In genomic region chr7:19495521-19496213, GRCm38 (mm10) we compare ENCODE assay signal across 13 mouse cellular contexts. TPM values are rescaled to one million over a fixed set of nuclear protein-coding genes. Genes with fewer than 3 reads are reported as not detected.
DNase-seq lines count a peak whose midpoint lies in the region; ATAC-seq and TF ChIP-seq lines count a peak whose summit lies in the region.
"Had no signal": no experiment of that assay in that cellular context is flagged by ENCODE, and none has a peak within 500 bp of the region (broad histone marks: within the 10 kb centered on the region; RNA-seq: fewer than 3 reads in every experiment).

No protein-coding gene starts in this region.

- H3K9me3 ChIP-seq in stomach, embryonic 16.5 days (replicated peaks; ENCODE audit: control insufficient read depth, low read length): no peaks in the 10 kb centered on the region
- H3K9me3 ChIP-seq in stomach, postnatal 0 days (ENCODE audit: control insufficient read depth, low read length): no peaks in the 10 kb centered on the region
- H3K9me3 ChIP-seq in liver, embryonic 15.5 days (replicated peaks): no peaks in the 10 kb centered on the region
- H3K9me3 ChIP-seq: forebrain, embryonic 13.5 days; midbrain, embryonic 15.5 days; stomach, embryonic 15.5 days had no signal

- DNase-seq in gastrocnemius, postnatal 36 days: peak; percentile 30 to 32
- no peak for DNase-seq in gastrocnemius, postnatal 4 days (ENCODE audit: low spot score in 2 of 2)
- DNase-seq in stomach, postnatal 0 days (ENCODE audit: low spot score): no peak
- DNase-seq in right cerebral cortex, postnatal 10 days (ENCODE audit: low spot score in 2 of 2): no peak
- DNase-seq in layer of hippocampus, adult 9-11 months: no peak
- no peak for DNase-seq in cerebellum, postnatal 4 days (ENCODE audit: low spot score in 2 of 2)
- DNase-seq: cerebellum, adult 9-10 months had no signal

- no peak overlapping the region for H3K9ac ChIP-seq in stomach, embryonic 16.5 days (ENCODE audit: low read length)
- no peak overlapping the region for H3K9ac ChIP-seq in stomach, postnatal 0 days (ENCODE audit: low read length)
- H3K9ac ChIP-seq in liver, embryonic 15.5 days: no peak overlapping the region
- H3K9ac ChIP-seq: forebrain, embryonic 13.5 days; midbrain, embryonic 15.5 days; stomach, embryonic 15.5 days had no signal

- TF ChIP-seq CTCF in stomach, postnatal 0 days (IDR thresholded peaks at IDR 0.05; ENCODE audit: low read depth): no peak

- H3K36me3 ChIP-seq in stomach, embryonic 16.5 days (ENCODE audit: control insufficient read depth, insufficient read depth, low read length): no peaks in the 10 kb centered on the region
- H3K36me3 ChIP-seq in stomach, postnatal 0 days (ENCODE audit: control insufficient read depth, insufficient read depth, low read length): no peaks in the 10 kb centered on the region
- H3K36me3 ChIP-seq in liver, embryonic 15.5 days (replicated peaks): no peaks in the 10 kb centered on the region
- H3K36me3 ChIP-seq: midbrain, embryonic 15.5 days; stomach, embryonic 15.5 days had no signal

- no peak overlapping the region for H3K4me3 ChIP-seq in stomach, embryonic 16.5 days (replicated peaks; ENCODE audit: low read length)
- no peak overlapping the region for H3K4me3 ChIP-seq in stomach, postnatal 0 days (ENCODE audit: low read depth, low read length)
- no peak overlapping the region for H3K4me3 ChIP-seq in liver, embryonic 15.5 days (replicated peaks)
- H3K4me3 ChIP-seq: forebrain, embryonic 13.5 days; midbrain, embryonic 15.5 days; stomach, embryonic 15.5 days had no signal

- H3K27me3 ChIP-seq in stomach, embryonic 16.5 days (ENCODE audit: control insufficient read depth, insufficient read depth, low read length): peaks cover 7% of the 10 kb centered on the region; the same call in 1 of the 2 replicates
- H3K27me3 ChIP-seq in stomach, postnatal 0 days (ENCODE audit: control insufficient read depth, insufficient read depth, low read length): 0 out of 2 replicates have a peak, but pooled peaks cover 8% of the 10 kb centered on the region
- H3K27me3 ChIP-seq in liver, embryonic 15.5 days: peaks cover 12% of the 10 kb centered on the region; the same call in 1 of the 2 replicates

- H3K27ac ChIP-seq in stomach, embryonic 16.5 days (ENCODE audit: low read length): no peak overlapping the region
- no peak overlapping the region for H3K27ac ChIP-seq in stomach, postnatal 0 days (replicated peaks)
- no peak overlapping the region for H3K27ac ChIP-seq in liver, embryonic 15.5 days (replicated peaks)
- H3K27ac ChIP-seq: forebrain, embryonic 13.5 days; midbrain, embryonic 15.5 days; stomach, embryonic 15.5 days had no signal

- no peak for TF ChIP-seq EP300 in stomach, postnatal 0 days (optimal IDR thresholded peaks at IDR 0.05)

- H3K4me2 ChIP-seq in stomach, embryonic 16.5 days (ENCODE audit: low read depth, low read length): no peak overlapping the region
- H3K4me2 ChIP-seq in stomach, postnatal 0 days (replicated peaks; ENCODE audit: low read depth): no peak overlapping the region
- no peak overlapping the region for H3K4me2 ChIP-seq in liver, embryonic 15.5 days
- H3K4me2 ChIP-seq: forebrain, embryonic 13.5 days; midbrain, embryonic 15.5 days; stomach, embryonic 15.5 days had no signal

- H3K4me1 ChIP-seq in stomach, embryonic 16.5 days (ENCODE audit: control insufficient read depth, insufficient read depth, low read length): no peaks in the 10 kb centered on the region
- no peaks in the 10 kb centered on the region for H3K4me1 ChIP-seq in stomach, postnatal 0 days (replicated peaks; ENCODE audit: control insufficient read depth, insufficient read depth)
- peaks cover 31% of the 10 kb centered on the region for H3K4me1 ChIP-seq in liver, embryonic 15.5 days (replicated peaks)

- intact Hi-C loops in gastrocnemius, postnatal 36 days (cut with DNase I): no loop called here

- ATAC-seq in stomach, embryonic 16.5 days (ENCODE audit: insufficient read depth, low FRiP score): peak; percentile 19; the same call in 1 of the 2 replicates
- no peak for ATAC-seq in stomach, postnatal 0 days (ENCODE audit: low FRiP score, low TSS enrichment)
- ATAC-seq in liver, embryonic 15.5 days (ENCODE audit: insufficient read depth): peak; percentile 36; the same call in 1 of the 2 replicates
- ATAC-seq: forebrain, embryonic 13.5 days; midbrain, embryonic 15.5 days had no signal

- WGBS in stomach, embryonic 16.5 days: 50% methylated on average over 20 of the region's 20 CpGs
- 46% methylated on average over 20 of the region's 20 CpGs for WGBS in stomach, postnatal 0 days
- WGBS in liver, embryonic 15.5 days (ENCODE audit: insufficient replicate concordance): 59% methylated on average over 20 of the region's 20 CpGs

RNA-seq across cellular contexts. Expression of gene Bloc1s3, which starts 12.5 kb away (rescaled TPM):
- 1 to 10 TPM; 1.5 to 1.7 TPM for total RNA-seq in gastrocnemius, postnatal 36 days (2021)
- total RNA-seq in gastrocnemius, postnatal 4 days (2021): 1 to 10 TPM; 1.9 to 2.3 TPM
- 1.4 and 1.5 TPM in 2 replicates for polyA plus RNA-seq in stomach, embryonic 16.5 days (2015; fragmentation: Nextera tagmentation; extraction: Ambion mirVana)
- polyA plus RNA-seq in stomach, postnatal 0 days (2015; fragmentation: Nextera tagmentation; extraction: Ambion mirVana): 3.2 and 3.7 TPM in 2 replicates
- polyA plus RNA-seq in liver, embryonic 15.5 days (2015; fragmentation: Nextera tagmentation; extraction: Ambion mirVana): 0.79 and 1.1 TPM in 2 replicates

RNA-seq across cellular contexts. Expression of gene Trappc6a, which starts 12.5 kb away (rescaled TPM):
- 1 to 10 TPM; 6.4 to 8.8 TPM for total RNA-seq in gastrocnemius, postnatal 36 days (2021)
- 10 to 100 TPM; 27.3 to 30.6 TPM for total RNA-seq in gastrocnemius, postnatal 4 days (2021)
- polyA plus RNA-seq in stomach, embryonic 16.5 days (2015; fragmentation: Nextera tagmentation; extraction: Ambion mirVana): 101 and 102 TPM in 2 replicates
- 113 and 123 TPM in 2 replicates for polyA plus RNA-seq in stomach, postnatal 0 days (2015; fragmentation: Nextera tagmentation; extraction: Ambion mirVana)
- polyA plus RNA-seq in liver, embryonic 15.5 days (2015; fragmentation: Nextera tagmentation; extraction: Ambion mirVana): 41.2 and 42.0 TPM in 2 replicates

RNA-seq across cellular contexts. Expression of gene Nkpd1, which starts 22.0 kb away (rescaled TPM):
- not detected for total RNA-seq in gastrocnemius, postnatal 36 days (2021)
- total RNA-seq in gastrocnemius, postnatal 4 days (2021): under 1 TPM; 0.10 to 0.12 TPM
- 1.8 and 3.3 TPM in 2 replicates for polyA plus RNA-seq in stomach, embryonic 16.5 days (2015; fragmentation: Nextera tagmentation; extraction: Ambion mirVana)
- 30.8 and 33.0 TPM in 2 replicates for polyA plus RNA-seq in stomach, postnatal 0 days (2015; fragmentation: Nextera tagmentation; extraction: Ambion mirVana)
- not detected in 2 replicates for polyA plus RNA-seq in liver, embryonic 15.5 days (2015; fragmentation: Nextera tagmentation; extraction: Ambion mirVana)
- total RNA-seq: heart, postnatal 36 days had no signal

RNA-seq across cellular contexts. Expression of gene Exoc3l2, which starts 32.5 kb away (rescaled TPM):
- total RNA-seq in gastrocnemius, postnatal 36 days (2021): under 1 TPM; 0.51 to 0.72 TPM
- under 1 TPM; 0.65 to 0.83 TPM for total RNA-seq in gastrocnemius, postnatal 4 days (2021)
- polyA plus RNA-seq in stomach, embryonic 16.5 days (2015; fragmentation: Nextera tagmentation; extraction: Ambion mirVana): 0.71 and 0.85 TPM in 2 replicates
- 0.97 and 1.1 TPM in 2 replicates for polyA plus RNA-seq in stomach, postnatal 0 days (2015; fragmentation: Nextera tagmentation; extraction: Ambion mirVana)
- 0.85 and 1.2 TPM in 2 replicates for polyA plus RNA-seq in liver, embryonic 15.5 days (2015; fragmentation: Nextera tagmentation; extraction: Ambion mirVana)

RNA-seq across cellular contexts. Expression of gene Mark4, which starts 37.0 kb away (rescaled TPM):
- total RNA-seq in gastrocnemius, postnatal 36 days (2021): 10 to 100 TPM; 14.9 to 15.5 TPM
- 10 to 100 TPM; 18.9 to 20.5 TPM for total RNA-seq in gastrocnemius, postnatal 4 days (2021)
- polyA plus RNA-seq in stomach, embryonic 16.5 days (2015; fragmentation: Nextera tagmentation; extraction: Ambion mirVana): 4.3 and 5.9 TPM in 2 replicates
- polyA plus RNA-seq in stomach, postnatal 0 days (2015; fragmentation: Nextera tagmentation; extraction: Ambion mirVana): 5.2 and 5.3 TPM in 2 replicates
- 1.2 and 1.6 TPM in 2 replicates for polyA plus RNA-seq in liver, embryonic 15.5 days (2015; fragmentation: Nextera tagmentation; extraction: Ambion mirVana)

Comparison
In these comparisons a context has a peak if more than half of its experiments do, and no peak if none do; other contexts are left out.
1. DNase-seq: peak in gastrocnemius, postnatal 36 days (2 of 2); none in gastrocnemius, postnatal 4 days (0 of 2), stomach, postnatal 0 days (single experiment), right cerebral cortex, postnatal 10 days (0 of 2), layer of hippocampus, adult 9-11 months (single experiment) and cerebellum, postnatal 4 days (0 of 2).